In genomic region chr17:45370535-45370934, GRCm38 (mm10) we compare ENCODE assay signal across 15 mouse cellular contexts.
DNase-seq lines count a peak whose midpoint lies in the region; ATAC-seq lines count a peak whose summit lies in the region.
"Had no signal": no experiment of that assay in that cellular context is flagged by ENCODE, and none has a peak within 500 bp of the region (broad histone marks: within the 10 kb centered on the region; RNA-seq: fewer than 3 reads in every experiment).

No protein-coding gene starts in this region.

- no peaks in the 10 kb centered on the region for H3K36me3 ChIP-seq in midbrain, embryonic 10.5 days
- H3K36me3 ChIP-seq in midbrain, embryonic 11.5 days (ENCODE audit: control insufficient read depth, insufficient read depth, low read length) = no peaks in the 10 kb centered on the region
- no peaks in the 10 kb centered on the region for H3K36me3 ChIP-seq in embryonic facial prominence, embryonic 13.5 days
- no peaks in the 10 kb centered on the region for H3K36me3 ChIP-seq in hindbrain, embryonic 13.5 days
- H3K36me3 ChIP-seq in limb, embryonic 15.5 days = no peaks in the 10 kb centered on the region
- H3K36me3 ChIP-seq: G1E; liver, embryonic 13.5 days; lung, embryonic 15.5 days had no signal

- no peaks in the 10 kb centered on the region for H3K9me3 ChIP-seq in midbrain, embryonic 10.5 days (replicated peaks)
- H3K9me3 ChIP-seq in midbrain, embryonic 11.5 days (ENCODE audit: control insufficient read depth, low read length) = no peaks in the 10 kb centered on the region
- no peaks in the 10 kb centered on the region for H3K9me3 ChIP-seq in embryonic facial prominence, embryonic 13.5 days
- H3K9me3 ChIP-seq in hindbrain, embryonic 13.5 days = no peaks in the 10 kb centered on the region
- no peaks in the 10 kb centered on the region for H3K9me3 ChIP-seq in limb, embryonic 15.5 days
- H3K9me3 ChIP-seq: G1E; liver, embryonic 13.5 days; lung, embryonic 15.5 days had no signal

- H3K4me3 ChIP-seq in midbrain, embryonic 10.5 days = no peak overlapping the region
- no peak overlapping the region for H3K4me3 ChIP-seq in midbrain, embryonic 11.5 days (ENCODE audit: low read depth, low read length)
- H3K4me3 ChIP-seq in embryonic facial prominence, embryonic 13.5 days = no peak overlapping the region
- no peak overlapping the region for H3K4me3 ChIP-seq in hindbrain, embryonic 13.5 days
- no peak overlapping the region for H3K4me3 ChIP-seq in limb, embryonic 15.5 days
- H3K4me3 ChIP-seq: liver, embryonic 13.5 days; lung, embryonic 15.5 days had no signal

- no peak for ATAC-seq in midbrain, embryonic 11.5 days (ENCODE audit: low FRiP score)
- no peak for ATAC-seq in embryonic facial prominence, embryonic 13.5 days (ENCODE audit: insufficient number of reproducible peaks, insufficient read depth, low FRiP score, low TSS enrichment, low read depth)
- no peak for ATAC-seq in hindbrain, embryonic 13.5 days (ENCODE audit: low FRiP score)
- no peak for ATAC-seq in limb, embryonic 15.5 days (ENCODE audit: insufficient number of reproducible peaks, low FRiP score, low TSS enrichment, low read depth)

- no peak for DNase-seq in midbrain, embryonic 10.5 days (ENCODE audit: low spot score)
- DNase-seq in midbrain, embryonic 11.5 days (ENCODE audit: low spot score, missing footprints) = no peak
- no peak for DNase-seq in urinary bladder, adult 18-20 months (ENCODE audit: low spot score in 2 of 2)
- DNase-seq in B cell, adult 2 months = no peak
- DNase-seq: gastrocnemius, postnatal 25 days; kidney, adult 2 months; kidney, postnatal 4 days; liver, embryonic 13.5 days; thymus, adult 18-20 months had no signal

- no peak overlapping the region for H3K4me2 ChIP-seq in midbrain, embryonic 11.5 days
- no peak overlapping the region for H3K4me2 ChIP-seq in embryonic facial prominence, embryonic 13.5 days
- no peak overlapping the region for H3K4me2 ChIP-seq in hindbrain, embryonic 13.5 days
- no peak overlapping the region for H3K4me2 ChIP-seq in limb, embryonic 15.5 days
- H3K4me2 ChIP-seq: liver, embryonic 13.5 days; lung, embryonic 15.5 days had no signal

- peak overlapping the region; percentile 55; the same call in 1 of the 2 replicates for H3K27ac ChIP-seq in midbrain, embryonic 10.5 days (replicated peaks)
- H3K27ac ChIP-seq in midbrain, embryonic 11.5 days (ENCODE audit: low read depth, low read length) = no peak overlapping the region
- 0 out of 2 replicates have a peak overlapping the region, but pooled peaks have one; percentile 39 for H3K27ac ChIP-seq in embryonic facial prominence, embryonic 13.5 days
- 0 out of 2 replicates have a peak overlapping the region, but pooled peaks have one; percentile 14 for H3K27ac ChIP-seq in hindbrain, embryonic 13.5 days
- H3K27ac ChIP-seq in limb, embryonic 15.5 days = peak overlapping the region; percentile 50; the same call in 1 of the 2 replicates
- H3K27ac ChIP-seq: liver, embryonic 13.5 days; lung, embryonic 15.5 days; macrophage had no signal

- H3K9ac ChIP-seq in midbrain, embryonic 11.5 days (ENCODE audit: low read length) = no peak overlapping the region
- H3K9ac ChIP-seq in embryonic facial prominence, embryonic 13.5 days = no peak overlapping the region
- no peak overlapping the region for H3K9ac ChIP-seq in hindbrain, embryonic 13.5 days
- no peak overlapping the region for H3K9ac ChIP-seq in limb, embryonic 15.5 days
- H3K9ac ChIP-seq: liver, embryonic 13.5 days; lung, embryonic 15.5 days had no signal

- H3K4me1 ChIP-seq in midbrain, embryonic 10.5 days = peaks cover 9% of the 10 kb centered on the region
- peaks cover 3% of the 10 kb centered on the region; the same call in 1 of the 2 replicates for H3K4me1 ChIP-seq in midbrain, embryonic 11.5 days (ENCODE audit: control insufficient read depth, insufficient read depth, low read length)
- peaks cover 16% of the 10 kb centered on the region for H3K4me1 ChIP-seq in embryonic facial prominence, embryonic 13.5 days
- H3K4me1 ChIP-seq in hindbrain, embryonic 13.5 days (replicated peaks) = peaks cover 9% of the 10 kb centered on the region
- peaks cover 22% of the 10 kb centered on the region for H3K4me1 ChIP-seq in limb, embryonic 15.5 days
- H3K4me1 ChIP-seq: liver, embryonic 13.5 days had no signal

- H3K27me3 ChIP-seq in midbrain, embryonic 10.5 days (ENCODE audit: low read depth, poor library complexity, severe bottlenecking) = 0 out of 2 replicates have a peak, but pooled peaks cover 5% of the 10 kb centered on the region
- H3K27me3 ChIP-seq in midbrain, embryonic 11.5 days (ENCODE audit: control insufficient read depth, insufficient read depth, low read length) = no peaks in the 10 kb centered on the region
- H3K27me3 ChIP-seq in embryonic facial prominence, embryonic 13.5 days = peaks cover 31% of the 10 kb centered on the region
- H3K27me3 ChIP-seq in hindbrain, embryonic 13.5 days = 0 out of 2 replicates have a peak, but pooled peaks cover 3% of the 10 kb centered on the region
- H3K27me3 ChIP-seq in limb, embryonic 15.5 days = peaks cover 77% of the 10 kb centered on the region

- WGBS in midbrain, embryonic 10.5 days = 54% methylated on average over 5 of the region's 5 CpGs
- WGBS in midbrain, embryonic 11.5 days = 41% methylated on average over 5 of the region's 5 CpGs
- 64% methylated on average over 5 of the region's 5 CpGs for WGBS in embryonic facial prominence, embryonic 13.5 days
- WGBS in hindbrain, embryonic 13.5 days = 34% methylated on average over 4 of the region's 5 CpGs
- WGBS in limb, embryonic 15.5 days = 51% methylated on average over 5 of the region's 5 CpGs
